Mouse (Mus musculus) kidney, embryonic 14.5 days (tissue): Measurements from ENCODE around the gene Zdhhc18. TPM values are rescaled to one million over a fixed set of nuclear protein-coding genes. Genes with fewer than 3 reads are reported as not detected.

Experiments
- ATAC-seq: fragments of 200-750 bp; cut with Nextera tagmentation; 2 replicates; pipeline ENCODE4 v1.8.0; 2017; ENCODE audit warnings: moderate number of reproducible peaks, mild to moderate bottlenecking, moderate TSS enrichment, moderate library complexity; ENCODE audit not compliant: low FRiP score, low TSS enrichment
- H3K27ac ChIP-seq: fragments of 300-500 bp; sonication (generic); 2 replicates; pipeline ENCODE4 v1.5.1; 2014; ENCODE audit warnings: low read depth, mild to moderate bottlenecking, low read length, moderate library complexity, mixed read lengths
- H3K27me3 ChIP-seq: fragments of 300-500 bp; sonication (generic); 2 replicates; pipeline ENCODE4 v1.6.1; 2014; ENCODE audit warnings: mild to moderate bottlenecking, low read length; ENCODE audit not compliant: control insufficient read depth, insufficient read depth
- H3K36me3 ChIP-seq: fragments of 300-500 bp; sonication (generic); 2 replicates; pipeline ENCODE4 v1.6.1; 2014; ENCODE audit warnings: low read length, mixed read lengths; ENCODE audit not compliant: control insufficient read depth, insufficient read depth
- H3K4me1 ChIP-seq: fragments of 300-500 bp; sonication (generic); 2 replicates; pipeline ENCODE4 v1.6.1; 2014; ENCODE audit warnings: low read length, mixed read lengths; ENCODE audit not compliant: control insufficient read depth, insufficient read depth
- H3K4me2 ChIP-seq: fragments of 300-500 bp; sonication (generic); replicated peaks from 2 replicates; pipeline ENCODE4 v1.6.1; 2014; ENCODE audit warnings: low read depth, mild to moderate bottlenecking, low read length
- H3K4me3 ChIP-seq: fragments of 300-500 bp; sonication (generic); 2 replicates; pipeline ENCODE4 v1.5.1; 2014; ENCODE audit warnings: mild to moderate bottlenecking, low read length
- H3K9ac ChIP-seq: fragments of 300-500 bp; sonication (generic); 2 replicates; pipeline ENCODE4 v1.6.1; 2014; ENCODE audit warnings: low read depth, mild to moderate bottlenecking, low read length, moderate library complexity
- H3K9me3 ChIP-seq: fragments of 300-500 bp; sonication (generic); 2 replicates; pipeline ENCODE4 v1.6.1; 2016; ENCODE audit warnings: low read length; ENCODE audit not compliant: control insufficient read depth
- WGBS: fragments of 180-500 bp; shearing (Covaris S2); extraction: QIAGEN DNeasy Blood & Tissue Kit; methylation state at CpG from one replicate; pipeline ENCODE4 v1.1.7; 2014; 5-methylcytosine and 5-hydroxymethylcytosine counted together
- polyA plus RNA-seq: library from polyadenylated mRNA; unstranded; fragments of >200 nt; fragmentation: Nextera tagmentation; extraction: Ambion mirVana; gene quantifications from 2 replicates; pipeline ENCODE4 v1.2.1, GENCODE M21; 2014

Gene Zdhhc18
- polyA plus RNA-seq, 1 experiment from 2014 or later, result 3.0 TPM

DNA sequence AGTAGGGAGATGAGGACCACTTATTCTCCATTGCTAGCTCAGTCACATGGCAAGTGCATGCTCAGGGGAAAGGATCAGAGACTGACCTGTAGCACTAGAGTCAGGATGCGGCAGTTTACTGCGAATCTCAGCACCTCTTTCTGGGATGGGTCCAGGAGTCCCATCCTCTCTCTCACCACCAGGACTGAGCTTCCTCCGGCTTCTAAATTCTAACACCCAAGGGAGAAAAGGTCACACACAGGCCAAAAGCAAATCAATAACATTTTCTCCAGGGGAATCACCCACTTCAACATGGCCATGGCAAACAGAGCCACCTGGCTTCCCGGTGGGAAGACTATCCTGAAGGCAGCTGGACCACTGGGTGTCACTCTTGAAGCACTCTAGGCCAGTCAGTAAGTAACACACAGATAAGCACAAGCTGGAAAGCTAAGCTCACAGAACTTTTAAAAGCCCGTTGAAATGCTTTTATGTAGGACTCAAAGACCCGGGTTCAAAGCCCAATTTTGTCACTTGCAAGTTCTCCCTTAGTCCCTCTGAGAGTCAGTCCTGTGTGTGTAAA lies 19.8 kb upstream of the Zdhhc18 start:
- H3K9me3 ChIP-seq, result no peaks in the 10 kb centered on the region
- no peak for ATAC-seq
- no peak overlapping the region for H3K9ac ChIP-seq
- H3K4me1 ChIP-seq, result peaks cover 29% of the 10 kb centered on the region
- no peak overlapping the region for H3K4me2 ChIP-seq
- no peak overlapping the region for H3K4me3 ChIP-seq
- H3K27me3 ChIP-seq, result no peaks in the 10 kb centered on the region
- H3K36me3 ChIP-seq, result peaks cover 13% of the 10 kb centered on the region
- WGBS, result 59% methylated on average over 6 of the region's 6 CpGs
- H3K27ac ChIP-seq, result no peak overlapping the region

- Histone ChIP-seq H3K27me3 (no peaks in the 10 kb centered on the region), H3K4me3 (no peak overlapping the region), H3K9ac (no peak overlapping the region), H3K27ac (no peak overlapping the region), H3K4me2 (no peak overlapping the region), H3K9me3 (no peaks in the 10 kb centered on the region), H3K4me1 (peaks cover 17% of the 10 kb centered on the region), H3K36me3 (peaks cover 16% of the 10 kb centered on the region)
- ATAC-seq, result no peak
- WGBS, result 61% methylated on average over 3 of the region's 3 CpGs
These were observed 18.6 kb upstream of the Zdhhc18 start for GRCm38 (mm10) chr4:133668537-133668936.

- no peak overlapping the region for H3K4me2 ChIP-seq
- H3K27ac ChIP-seq, result no peak overlapping the region
- H3K36me3 ChIP-seq, result peaks cover 24% of the 10 kb centered on the region
- H3K9me3 ChIP-seq, result no peaks in the 10 kb centered on the region
- ATAC-seq, result no peak
- no peaks in the 10 kb centered on the region for H3K27me3 ChIP-seq
- H3K4me3 ChIP-seq, result no peak overlapping the region
- 79% methylated on average over 6 of the region's 6 CpGs for WGBS
- H3K4me1 ChIP-seq, result peaks cover 13% of the 10 kb centered on the region
- no peak overlapping the region for H3K9ac ChIP-seq
These were observed 16.2 kb upstream of the Zdhhc18 start for GRCm38 (mm10) chr4:133666199-133666598.

GRCm38 (mm10) chr4:133665118-133665517 lies 15.2 kb upstream of the Zdhhc18 start:
- Histone ChIP-seq H3K9ac (0 out of 2 replicates have a peak overlapping the region, but pooled peaks have one; percentile 12), H3K4me1 (peaks cover 16% of the 10 kb centered on the region), H3K27me3 (no peaks in the 10 kb centered on the region), H3K9me3 (no peaks in the 10 kb centered on the region), H3K36me3 (peaks cover 24% of the 10 kb centered on the region), H3K27ac (no peak overlapping the region), H3K4me3 (no peak overlapping the region), H3K4me2 (no peak overlapping the region)
- WGBS, result 80% methylated on average over 11 of the region's 11 CpGs
- ATAC-seq, result no peak

GRCm38 (mm10) chr4:133662945-133663344 lies 13.0 kb upstream of the Zdhhc18 start:
- 85% methylated on average over 8 of the region's 8 CpGs for WGBS
- Histone ChIP-seq H3K4me1 (peaks cover 30% of the 10 kb centered on the region), H3K4me2 (no peak overlapping the region), H3K9ac (no peak overlapping the region), H3K27ac (no peak overlapping the region), H3K9me3 (no peaks in the 10 kb centered on the region), H3K36me3 (peaks cover 24% of the 10 kb centered on the region), H3K4me3 (no peak overlapping the region), H3K27me3 (no peaks in the 10 kb centered on the region)
- ATAC-seq, result no peak

DNA sequence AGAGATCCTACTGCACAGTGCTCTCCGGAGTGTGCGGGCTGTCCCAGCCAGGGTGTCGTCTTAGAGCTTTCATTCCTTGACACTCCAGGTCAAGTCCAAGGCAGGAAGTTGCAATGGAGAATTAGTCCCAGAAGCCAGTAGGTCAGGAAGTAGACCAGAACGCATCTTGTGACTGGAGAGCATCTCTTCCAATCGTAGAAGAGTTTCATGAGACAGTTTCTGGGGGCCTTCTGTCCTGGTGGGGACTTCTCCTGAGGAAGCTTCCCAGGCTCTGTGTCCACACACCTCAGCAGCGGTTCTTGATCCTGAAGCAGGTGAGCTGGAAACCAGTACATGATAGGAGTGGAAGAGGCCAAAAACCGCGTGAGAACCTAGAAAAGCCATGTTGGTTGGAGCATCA lies 12.5 kb upstream of the Zdhhc18 start:
- Histone ChIP-seq H3K4me2 (no peak overlapping the region), H3K9ac (no peak overlapping the region), H3K27ac (no peak overlapping the region), H3K4me3 (no peak overlapping the region), H3K4me1 (peaks cover 30% of the 10 kb centered on the region), H3K36me3 (peaks cover 24% of the 10 kb centered on the region), H3K9me3 (no peaks in the 10 kb centered on the region), H3K27me3 (no peaks in the 10 kb centered on the region)
- no peak for ATAC-seq
- 83% methylated on average over 8 of the region's 8 CpGs for WGBS

- 11% methylated on average over 10 of the region's 10 CpGs for WGBS
- H3K9me3 ChIP-seq, result no peaks in the 10 kb centered on the region
- peak overlapping the region; percentile 96 for H3K27ac ChIP-seq
- ATAC-seq, result peak; percentile 33
- H3K9ac ChIP-seq, result peak overlapping the region; percentile 51
- no peaks in the 10 kb centered on the region for H3K27me3 ChIP-seq
- H3K36me3 ChIP-seq, result peaks cover 17% of the 10 kb centered on the region
- peak overlapping the region; percentile 49 for H3K4me2 ChIP-seq
- peaks cover 34% of the 10 kb centered on the region for H3K4me1 ChIP-seq
- peak overlapping the region; percentile 27 for H3K4me3 ChIP-seq
These were observed 10.5 kb upstream of the Zdhhc18 start for GRCm38 (mm10) chr4:133660193-133661155.

DNA sequence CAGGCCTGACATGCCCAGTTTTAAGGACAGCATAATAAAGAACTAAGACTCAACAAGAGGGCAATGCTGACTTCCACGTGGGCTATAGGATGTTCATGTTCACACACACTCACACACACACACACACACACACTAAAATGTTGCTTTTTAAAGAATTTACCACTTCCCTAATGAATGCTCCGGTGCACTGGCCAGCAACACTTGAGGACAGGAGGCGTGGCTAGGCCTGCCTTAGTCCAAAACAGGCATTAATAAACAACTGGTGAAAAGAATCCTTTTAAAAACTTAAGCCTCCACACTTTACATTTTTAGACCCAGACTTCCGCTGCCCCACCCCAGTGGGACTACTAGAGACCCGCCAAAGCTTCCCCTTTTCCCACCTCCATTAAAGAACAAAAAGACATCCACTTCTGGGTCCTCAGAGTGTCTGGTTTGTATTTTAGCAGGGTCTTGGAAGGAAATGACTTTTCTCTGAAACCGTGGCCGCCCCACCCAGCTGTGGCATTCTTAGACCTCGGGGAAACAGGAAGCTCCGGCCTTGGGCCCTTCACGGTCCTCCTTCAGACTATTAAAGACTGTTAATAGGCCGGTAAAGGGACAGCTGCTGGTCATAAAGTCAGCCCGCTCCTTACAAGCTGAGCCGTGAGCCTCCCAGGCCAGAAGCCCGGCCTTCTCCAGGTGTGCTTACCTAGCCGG lies 9.7 kb upstream of the Zdhhc18 start:
- Histone ChIP-seq H3K4me1 (peaks cover 34% of the 10 kb centered on the region), H3K9me3 (no peaks in the 10 kb centered on the region)

More for the DNA sequence above, 9.7 kb upstream of the Zdhhc18 start:
- Histone ChIP-seq H3K4me2 (peak overlapping the region; percentile 49), H3K36me3 (peaks cover 10% of the 10 kb centered on the region), H3K9ac (peak overlapping the region; percentile 51), H3K27ac (peak overlapping the region; percentile 96), H3K27me3 (no peaks in the 10 kb centered on the region), H3K4me3 (peak overlapping the region; percentile 27)
- WGBS, result 6% methylated on average over 15 of the region's 15 CpGs
- peak; percentile 20; the same call in 1 of the 2 replicates for ATAC-seq
